Mouse (Mus musculus) liver, embryonic 12.5 days (tissue): ENCODE results near the gene Cfap44. TPM values are rescaled to one million over a fixed set of nuclear protein-coding genes. Genes with fewer than 3 reads are reported as not detected.

Source experiments
- ATAC-seq: fragments of 200-750 bp; cut with Nextera tagmentation; 2 replicates; pipeline ENCODE4 v1.8.0; 2017; ENCODE audit warnings: moderate number of reproducible peaks, mild to moderate bottlenecking, moderate library complexity
- H3K27ac ChIP-seq: fragments of 300-500 bp; sonication (generic); 2 replicates; pipeline ENCODE4 v1.5.1; 2016; ENCODE audit warnings: mild to moderate bottlenecking
- H3K27me3 ChIP-seq: fragments of 300-500 bp; sonication (generic); replicated peaks from 2 replicates; pipeline ENCODE4 v1.6.1; 2016; ENCODE audit warnings: mild to moderate bottlenecking, moderate library complexity
- H3K36me3 ChIP-seq: fragments of 300-500 bp; sonication (generic); 2 replicates; pipeline ENCODE4 v1.6.1; 2016; ENCODE audit warnings: mild to moderate bottlenecking, moderate library complexity
- H3K4me1 ChIP-seq: fragments of 300-500 bp; sonication (generic); 2 replicates; pipeline ENCODE4 v1.6.1; 2016
- H3K4me2 ChIP-seq: fragments of 300-500 bp; sonication (generic); 2 replicates; pipeline ENCODE4 v1.6.1; 2016; ENCODE audit warnings: mild to moderate bottlenecking, moderate library complexity
- H3K4me3 ChIP-seq: fragments of 300-500 bp; sonication (generic); 2 replicates; pipeline ENCODE4 v1.5.1; 2016; ENCODE audit warnings: mild to moderate bottlenecking, moderate library complexity
- H3K9ac ChIP-seq: fragments of 300-500 bp; sonication (generic); 2 replicates; pipeline ENCODE4 v1.6.1; 2016; ENCODE audit warnings: mild to moderate bottlenecking, moderate library complexity
- H3K9me3 ChIP-seq: fragments of 300-500 bp; sonication (generic); replicated peaks from 2 replicates; pipeline ENCODE4 v1.6.1; 2016; ENCODE audit warnings: mild to moderate bottlenecking, moderate library complexity
- WGBS: fragments of 180-500 bp; shearing (Covaris S2); methylation state at CpG from one replicate; pipeline ENCODE4 v1.1.7; 2016; ENCODE audit not compliant: insufficient replicate concordance; 5-methylcytosine and 5-hydroxymethylcytosine counted together
- polyA plus RNA-seq: library from polyadenylated mRNA; unstranded; fragments of >200 nt; fragmentation: Nextera tagmentation; extraction: Ambion mirVana; gene quantifications from 2 replicates; pipeline ENCODE4 v1.2.1, GENCODE M21; 2016

Cfap44 gene
- polyA plus RNA-seq, 1 experiment from 2014 or later = 0.41 TPM

DNA sequence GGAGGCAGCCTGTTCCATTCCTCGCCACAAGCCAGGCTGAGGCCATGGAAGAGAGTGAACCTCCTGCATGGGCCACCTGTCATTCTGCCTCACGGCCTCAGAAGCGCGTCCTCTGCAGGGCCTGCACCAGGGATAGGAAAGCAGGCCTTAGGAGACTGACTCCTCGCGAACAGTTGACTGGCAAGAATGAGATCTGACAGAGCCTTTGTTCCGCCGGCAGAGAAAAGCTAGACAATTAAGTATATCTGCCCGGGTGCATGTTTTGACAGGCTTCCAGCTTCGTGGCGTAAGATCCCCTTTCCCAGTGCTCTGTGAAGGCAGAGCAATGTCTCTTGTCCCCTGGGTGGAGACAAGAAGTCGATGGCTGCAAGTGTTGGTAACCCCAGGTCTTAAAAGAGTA is 132.1 kb downstream of the Cfap44 start:
- H3K4me2 ChIP-seq = no peak overlapping the region
- WGBS = 59% methylated on average over 12 of the region's 12 CpGs
- ATAC-seq = no peak

DNA sequence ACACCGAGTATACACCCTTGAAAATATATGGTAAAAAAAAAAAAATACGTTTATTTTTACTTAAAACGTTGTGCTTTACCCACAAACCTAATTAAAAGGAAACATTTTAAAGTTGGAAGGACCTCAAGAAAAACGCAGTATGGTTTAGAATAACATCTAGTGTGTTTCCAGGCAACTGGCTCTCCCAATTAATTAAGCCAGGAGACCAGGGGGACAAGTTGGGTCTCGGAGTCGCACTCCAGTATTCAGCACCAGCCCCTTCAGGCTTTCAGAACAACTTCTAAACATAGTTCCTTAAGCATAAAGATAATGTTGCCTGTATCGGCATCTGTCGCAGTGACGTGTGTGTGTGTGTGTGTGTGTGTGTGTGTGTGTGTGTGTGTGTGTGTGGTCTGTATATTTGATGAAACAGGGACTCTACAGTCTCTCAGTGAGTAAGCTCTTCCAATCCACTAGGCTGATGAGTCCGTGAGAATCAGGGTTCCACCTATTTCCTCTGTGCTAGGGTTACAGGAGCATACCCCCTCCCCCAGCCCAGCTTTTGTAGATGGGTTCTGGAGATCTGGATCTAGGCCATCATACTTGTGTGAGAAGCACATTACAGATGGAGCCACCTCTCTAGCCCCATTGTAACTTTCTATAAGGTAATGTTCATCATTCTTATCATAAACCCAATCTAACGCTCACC is 132.8 kb downstream of the Cfap44 start:
- Histone ChIP-seq H3K4me3 (no peak overlapping the region), H3K4me2 (no peak overlapping the region), H3K9me3 (no peaks in the 10 kb centered on the region), H3K27me3 (peaks cover 16% of the 10 kb centered on the region), H3K36me3 (no peaks in the 10 kb centered on the region), H3K27ac (no peak overlapping the region), H3K4me1 (0 out of 2 replicates have a peak, but pooled peaks cover 3% of the 10 kb centered on the region), H3K9ac (no peak overlapping the region)
- ATAC-seq = no peak
- 64% methylated on average over 11 of the region's 11 CpGs for WGBS

More for the DNA sequence above, 132.1 kb downstream of the Cfap44 start:
- Histone ChIP-seq H3K9ac (no peak overlapping the region), H3K4me1 (0 out of 2 replicates have a peak, but pooled peaks cover 3% of the 10 kb centered on the region), H3K9me3 (no peaks in the 10 kb centered on the region), H3K4me3 (no peak overlapping the region), H3K27ac (no peak overlapping the region), H3K27me3 (peaks cover 12% of the 10 kb centered on the region), H3K36me3 (no peaks in the 10 kb centered on the region)

DNA sequence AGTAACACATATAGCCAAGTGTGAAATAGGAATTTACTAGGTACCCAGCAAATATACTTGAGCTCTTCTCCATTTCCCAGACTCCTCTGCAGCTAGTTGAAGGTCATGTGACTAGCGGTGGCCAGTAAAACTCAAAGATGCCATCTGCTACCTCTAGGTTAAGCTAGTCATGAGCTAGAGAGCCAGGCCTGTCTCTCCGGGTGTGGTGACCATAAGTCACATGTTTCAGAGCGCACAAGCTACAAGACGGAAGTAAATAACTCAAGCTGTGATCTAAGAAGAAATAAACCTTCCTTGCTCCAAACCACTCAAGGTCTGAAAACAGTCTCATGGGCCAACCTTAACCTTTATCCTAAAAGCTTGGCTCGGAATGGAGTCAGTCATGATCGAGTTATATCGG is 134.4 kb downstream of the Cfap44 start:
- 81% methylated on average over 7 of the region's 7 CpGs for WGBS
- Histone ChIP-seq H3K9ac (no peak overlapping the region), H3K27ac (no peak overlapping the region), H3K36me3 (no peaks in the 10 kb centered on the region), H3K4me1 (0 out of 2 replicates have a peak, but pooled peaks cover 3% of the 10 kb centered on the region), H3K27me3 (peaks cover 21% of the 10 kb centered on the region), H3K4me3 (no peak overlapping the region), H3K4me2 (no peak overlapping the region), H3K9me3 (no peaks in the 10 kb centered on the region)
- no peak for ATAC-seq

DNA sequence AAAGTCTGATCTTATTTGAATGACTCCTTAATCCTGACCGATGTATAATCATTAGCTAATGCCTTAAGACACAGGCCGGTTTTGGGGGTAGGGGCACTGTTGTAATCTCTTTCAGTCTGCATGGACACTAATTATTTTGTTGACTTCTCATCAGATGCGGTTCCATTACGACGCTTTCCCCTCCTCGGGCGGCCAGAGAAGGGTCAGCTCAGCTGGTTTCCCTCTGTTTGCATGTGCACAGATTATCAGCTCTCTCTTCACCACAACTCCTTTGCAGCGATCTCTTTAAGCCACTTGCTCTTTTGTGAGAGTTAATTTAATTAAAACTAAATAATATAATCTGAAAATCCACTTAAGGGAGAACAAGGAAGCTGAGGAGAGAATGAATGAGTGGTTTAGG is 135.1 kb downstream of the Cfap44 start:
- H3K9me3 ChIP-seq = no peaks in the 10 kb centered on the region
- 56% methylated on average over 8 of the region's 8 CpGs for WGBS
- ATAC-seq = no peak

DNA sequence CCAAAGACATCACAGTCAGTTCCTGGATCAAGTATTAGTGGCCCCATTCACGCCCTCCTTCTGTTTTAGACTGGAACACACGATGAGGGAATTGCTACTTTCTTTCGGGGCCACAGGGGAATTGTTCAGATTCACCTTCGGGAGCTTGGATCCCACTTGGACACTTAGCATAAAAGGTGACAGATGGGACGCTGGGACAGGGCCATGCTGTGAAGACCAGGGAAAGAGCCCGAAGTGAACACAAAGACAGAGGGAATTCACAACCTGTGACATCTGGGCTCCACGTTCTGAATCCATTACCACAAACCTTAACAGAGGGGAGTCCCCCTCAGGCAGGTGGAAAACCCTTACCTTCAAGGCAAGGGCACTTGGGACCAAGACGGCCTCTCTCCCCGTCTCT is 135.6 kb downstream of the Cfap44 start:
- no peak for ATAC-seq
- WGBS = 31% methylated on average over 9 of the region's 9 CpGs
- H3K27ac ChIP-seq = no peak overlapping the region
- 0 out of 2 replicates have a peak, but pooled peaks cover 3% of the 10 kb centered on the region for H3K4me1 ChIP-seq
- peaks cover 21% of the 10 kb centered on the region for H3K27me3 ChIP-seq
- H3K36me3 ChIP-seq = no peaks in the 10 kb centered on the region
- H3K4me3 ChIP-seq = no peak overlapping the region
- H3K9ac ChIP-seq = no peak overlapping the region
- H3K9me3 ChIP-seq = no peaks in the 10 kb centered on the region
- H3K4me2 ChIP-seq = no peak overlapping the region

More for the DNA sequence above, 135.1 kb downstream of the Cfap44 start:
- Histone ChIP-seq H3K27ac (no peak overlapping the region), H3K4me3 (no peak overlapping the region), H3K4me1 (0 out of 2 replicates have a peak, but pooled peaks cover 3% of the 10 kb centered on the region), H3K4me2 (no peak overlapping the region), H3K27me3 (peaks cover 21% of the 10 kb centered on the region), H3K9ac (no peak overlapping the region), H3K36me3 (no peaks in the 10 kb centered on the region)

DNA sequence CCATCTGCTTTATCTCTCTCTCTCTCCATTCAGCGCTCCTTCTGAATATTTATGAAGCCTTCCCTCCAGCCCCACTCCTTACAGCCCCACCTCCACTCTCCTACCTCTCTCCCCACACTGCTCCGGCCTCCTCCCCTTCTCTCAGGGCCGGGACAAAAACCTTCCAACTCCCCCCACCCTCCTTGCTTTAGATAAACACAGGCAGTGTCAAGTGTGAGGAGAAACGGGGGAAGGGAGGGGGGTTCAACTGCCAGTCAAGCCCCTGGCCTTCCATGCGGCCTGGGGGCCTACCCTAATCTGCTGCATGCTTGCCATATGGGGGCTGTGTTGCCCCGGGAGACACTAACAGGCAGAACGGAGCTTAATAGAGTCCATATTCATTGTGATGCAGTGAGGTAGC is 136.2 kb downstream of the Cfap44 start:
- 0 out of 2 replicates have a peak, but pooled peaks cover 3% of the 10 kb centered on the region for H3K4me1 ChIP-seq
- WGBS = 8% methylated on average over 7 of the region's 7 CpGs
- no peak overlapping the region for H3K27ac ChIP-seq
- H3K4me2 ChIP-seq = peak overlapping the region; percentile 19; the same call in 1 of the 2 replicates
- no peaks in the 10 kb centered on the region for H3K9me3 ChIP-seq
- no peak for ATAC-seq
- H3K9ac ChIP-seq = no peak overlapping the region
- H3K36me3 ChIP-seq = no peaks in the 10 kb centered on the region
- peaks cover 21% of the 10 kb centered on the region for H3K27me3 ChIP-seq
- H3K4me3 ChIP-seq = no peak overlapping the region

- whole genome bisulfite sequencing = 35% methylated on average over 12 of the region's 12 CpGs
- no peak; the same call in 1 of the 2 replicates for ATAC-seq
- no peak overlapping the region for H3K4me3 ChIP-seq
Observed at GRCm38 (mm10) chr16:44531239-44531797, 136.7 kb downstream of the Cfap44 start.

More at GRCm38 (mm10) chr16:44531239-44531797, 136.7 kb downstream of the Cfap44 start:
- H3K27me3 ChIP-seq = peaks cover 21% of the 10 kb centered on the region
- no peak overlapping the region for H3K4me2 ChIP-seq
- H3K4me1 ChIP-seq = 0 out of 2 replicates have a peak, but pooled peaks cover 3% of the 10 kb centered on the region
- no peak overlapping the region for H3K27ac ChIP-seq
- H3K9ac ChIP-seq = no peak overlapping the region
- H3K36me3 ChIP-seq = no peaks in the 10 kb centered on the region
- no peaks in the 10 kb centered on the region for H3K9me3 ChIP-seq

Other genes starting within 250 kb of the Cfap44 start
- gene Usf3, start 221.6 kb upstream of the Cfap44 start, polyA plus RNA-seq = 2.5 and 2.9 TPM in 2 replicates
- gene Sidt1, start 61.6 kb upstream of the Cfap44 start, polyA plus RNA-seq = not detected in 2 replicates
- gene Spice1, start 47.7 kb upstream of the Cfap44 start, polyA plus RNA-seq = 14.1 and 15.6 TPM in 2 replicates
- 1.1 and 1.7 TPM in 2 replicates for gene Boc, start 164.1 kb downstream of the Cfap44 start, polyA plus RNA-seq